Mouse (Mus musculus) lung, adult 2 months (tissue): ENCODE results near the gene Nfkbil1. TPM values are rescaled to one million over a fixed set of nuclear protein-coding genes. Genes with fewer than 3 reads are reported as not detected.

Source experiments
- DNase-seq: peaks from one replicate; pipeline ENCODE4 v3.0.0; 2022
- H3K4me1 ChIP-seq: fragments of 200-500 bp; 2 replicates; pipeline ENCODE4 v1.6.1; 2011; ENCODE audit warnings: low read length; ENCODE audit not compliant: control insufficient read depth, insufficient read depth
- H3K4me3 ChIP-seq: fragments of 200-500 bp; replicated peaks from 2 replicates; pipeline ENCODE3; 2011; ENCODE audit warnings: low read depth, mild to moderate bottlenecking, control low read depth, low read length; ENCODE audit errors: extremely low read depth
- CTCF ChIP-seq: fragments of 200-500 bp; IDR thresholded peaks from 2 replicates; pipeline ENCODE4 v1.5.1; 2011; ENCODE audit warnings: mild to moderate bottlenecking, low read length, control low read depth; ENCODE audit not compliant: insufficient read depth
- POLR2A ChIP-seq: fragments of 200-500 bp; IDR thresholded peaks from 2 replicates; pipeline ENCODE4 v1.6.1; 2011; ENCODE audit warnings: low read depth, mild to moderate bottlenecking, control low read depth, low read length, borderline replicate concordance; ENCODE audit errors: extremely low read depth
- WGBS: fragments of 180-500 bp; shearing (Covaris S2); methylation state at CpG from one replicate; pipeline ENCODE4 v1.1.7; 2018; 5-methylcytosine and 5-hydroxymethylcytosine counted together
- polyA plus RNA-seq: library from polyadenylated mRNA; depleted of rRNA; stranded (reverse); fragments of >200 nt; gene quantifications from 2 replicates; pipeline ENCODE4 v1.2.3, GENCODE M21; 2012; rRNA removed

Gene Nfkbil1
- polyA plus RNA-seq, 1 experiment, result 16.5 TPM

DNA sequence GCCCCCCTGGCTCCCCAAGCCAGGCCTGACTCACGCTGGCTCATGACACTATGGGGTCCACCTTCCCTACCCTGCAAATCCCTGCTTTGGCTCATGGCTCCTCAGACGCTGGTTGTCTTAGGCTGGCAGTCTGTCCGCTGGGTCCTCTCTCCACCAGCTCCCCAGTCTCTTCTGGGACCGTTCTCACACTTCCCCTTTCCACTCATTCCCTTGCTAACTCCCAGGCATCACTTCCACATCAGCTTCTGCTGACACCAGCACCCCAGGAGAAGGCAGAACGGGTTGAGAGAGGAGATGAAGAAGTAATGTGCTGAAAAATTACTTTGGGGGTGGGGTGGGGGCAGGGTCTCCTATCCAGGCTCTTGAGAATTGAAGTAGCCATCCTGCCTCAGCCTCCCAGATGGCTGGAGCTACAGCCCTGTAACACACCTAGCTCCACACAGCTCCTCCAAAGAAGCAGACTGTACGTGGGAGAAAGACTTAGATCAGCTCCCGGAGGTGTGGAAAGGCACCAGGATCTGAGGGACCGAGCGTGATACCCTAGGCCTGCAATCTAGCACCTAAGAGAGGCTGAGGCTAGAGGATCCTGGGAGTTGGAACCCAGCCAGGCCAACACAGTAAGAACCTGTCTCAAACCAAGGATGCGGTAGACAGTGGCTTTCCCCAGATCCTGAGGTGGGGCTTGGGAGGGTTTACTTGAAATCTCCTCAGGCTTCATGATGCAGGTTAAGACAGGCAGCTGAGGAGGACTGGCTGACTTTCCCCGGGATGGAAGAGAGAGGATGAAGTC is 63.0 kb downstream of the Nfkbil1 start:
- no peak for DNase-seq
- WGBS, result 62% methylated on average over 11 of the region's 11 CpGs
- Histone ChIP-seq H3K4me1 (peaks cover 3% of the 10 kb centered on the region; the same call in 1 of the 2 replicates), H3K4me3 (no peak overlapping the region)
- TF ChIP-seq CTCF (no peak), POLR2A (no peak)

Other genes with a start within 250 kb of the Nfkbil1 start
- 119 and 159 TPM in 2 replicates for gene Vars, start 234.8 kb downstream of the Nfkbil1 start, polyA plus RNA-seq
- 4.0 and 4.2 TPM in 2 replicates for gene Vwa7, start 219.2 kb downstream of the Nfkbil1 start, polyA plus RNA-seq
- 2.1 and 2.8 TPM in 2 replicates for gene Sapcd1, start 207.8 kb downstream of the Nfkbil1 start, polyA plus RNA-seq
- gene Msh5, start 189.0 kb downstream of the Nfkbil1 start, polyA plus RNA-seq, result 5.4 and 6.0 TPM in 2 replicates
- gene Clic1, start 185.8 kb downstream of the Nfkbil1 start, polyA plus RNA-seq, result 124 and 153 TPM in 2 replicates
- 137 and 141 TPM in 2 replicates for gene Ddah2, start 176.8 kb downstream of the Nfkbil1 start, polyA plus RNA-seq
- 3.8 and 90.0 TPM in 2 replicates for gene Ly6g6c, start 170.4 kb downstream of the Nfkbil1 start, polyA plus RNA-seq
- 1.0 and 2.1 TPM in 2 replicates for gene Mpig6b, start 169.6 kb downstream of the Nfkbil1 start, polyA plus RNA-seq
- 5.8 and 25.7 TPM in 2 replicates for gene Ly6g6e, start 158.9 kb downstream of the Nfkbil1 start, polyA plus RNA-seq
- 14.5 and 16.7 TPM in 2 replicates for gene Ly6g6d, start 157.7 kb downstream of the Nfkbil1 start, polyA plus RNA-seq
- gene Ly6g6f, start 150.2 kb downstream of the Nfkbil1 start, polyA plus RNA-seq, result 0.16 and 0.84 TPM in 2 replicates
- 196 and 245 TPM in 2 replicates for gene Abhd16a, start 146.5 kb downstream of the Nfkbil1 start, polyA plus RNA-seq
- gene Ly6g5c, start 127.5 kb downstream of the Nfkbil1 start, polyA plus RNA-seq, result not detected in 2 replicates
- 1.4 and 2.0 TPM in 2 replicates for gene Ly6g5b, start 120.4 kb downstream of the Nfkbil1 start, polyA plus RNA-seq
- gene Gpank1, start 114.3 kb downstream of the Nfkbil1 start, polyA plus RNA-seq, result 17.9 and 21.9 TPM in 2 replicates
- 232 and 297 TPM in 2 replicates for gene Csnk2b, start 113.7 kb downstream of the Nfkbil1 start, polyA plus RNA-seq
- gene D17H6S53E, start 109.4 kb downstream of the Nfkbil1 start, polyA plus RNA-seq, result 12.1 and 12.9 TPM in 2 replicates
- gene Apom, start 103.7 kb downstream of the Nfkbil1 start, polyA plus RNA-seq, result 0.12 TPM in 1 of 2 replicates, not detected in the other
- 227 and 234 TPM in 2 replicates for gene Bag6, start 100.6 kb downstream of the Nfkbil1 start, polyA plus RNA-seq
- gene Prrc2a, start 70.9 kb downstream of the Nfkbil1 start, polyA plus RNA-seq, result 327 and 373 TPM in 2 replicates
- gene Aif1, start 59.7 kb downstream of the Nfkbil1 start, polyA plus RNA-seq, result 1.4 and 1.6 TPM in 2 replicates
- 19.7 and 37.0 TPM in 2 replicates for gene Lst1, start 47.4 kb downstream of the Nfkbil1 start, polyA plus RNA-seq
- 28.1 and 29.9 TPM in 2 replicates for gene Ltb, start 41.4 kb downstream of the Nfkbil1 start, polyA plus RNA-seq
- gene Tnf, start 33.8 kb downstream of the Nfkbil1 start, polyA plus RNA-seq, result 2.1 and 2.5 TPM in 2 replicates
- gene Lta, start 30.4 kb downstream of the Nfkbil1 start, polyA plus RNA-seq, result 1.0 and 1.1 TPM in 2 replicates
- 1.2 TPM in 1 of 2 replicates, not detected in the other for gene Gm16181, start 15.0 kb downstream of the Nfkbil1 start, polyA plus RNA-seq
- 6.3 and 8.1 TPM in 2 replicates for gene Atp6v1g2, start 2.1 kb downstream of the Nfkbil1 start, polyA plus RNA-seq
- 245 and 304 TPM in 2 replicates for gene Ddx39b, start 6.0 kb upstream of the Nfkbil1 start, polyA plus RNA-seq
- 878 and 1,286 TPM in 2 replicates for gene H2-D1, start 26.9 kb upstream of the Nfkbil1 start, polyA plus RNA-seq
- gene H2-Q1, start 84.6 kb upstream of the Nfkbil1 start, polyA plus RNA-seq, result 0.49 and 0.71 TPM in 2 replicates
- 6.4 and 6.6 TPM in 2 replicates for gene H2-Q2, start 106.5 kb upstream of the Nfkbil1 start, polyA plus RNA-seq
- gene H2-Q4, start 143.8 kb upstream of the Nfkbil1 start, polyA plus RNA-seq, result 152 and 267 TPM in 2 replicates
- gene H2-Q6, start 189.1 kb upstream of the Nfkbil1 start, polyA plus RNA-seq, result 91.1 and 177 TPM in 2 replicates
- gene H2-Q7, start 203.4 kb upstream of the Nfkbil1 start, polyA plus RNA-seq, result 211 and 441 TPM in 2 replicates
- 11.4 and 12.9 TPM in 2 replicates for gene H2-Q10, start 234.3 kb upstream of the Nfkbil1 start, polyA plus RNA-seq